Mouse (Mus musculus) lung, postnatal 14 days (tissue): Measurements from ENCODE around the gene Snx13.

Source experiments
- DNase-seq: peaks from one replicate; pipeline ENCODE4 v3.0.0; 2021

The Snx13 gene

DNA sequence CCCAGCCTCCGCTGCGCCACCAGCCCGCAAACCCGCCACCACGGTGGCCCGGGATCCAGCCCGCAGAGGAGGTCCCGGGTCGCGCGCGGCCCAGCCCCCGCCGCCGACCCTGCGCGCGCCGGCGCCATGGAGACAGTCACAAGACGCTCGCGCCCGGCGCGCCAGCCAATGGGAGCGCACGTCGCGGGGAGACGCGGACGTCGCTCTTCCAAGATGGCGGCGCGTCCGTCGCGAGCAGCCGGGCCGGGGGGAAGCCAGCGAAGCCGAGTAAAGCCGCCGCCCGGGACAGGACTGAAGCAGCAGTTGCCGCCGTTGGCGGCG lies at the start of gene Snx13:
TSS of gene Snx13 (plus strand) at position 188 of the 321 bp plus-strand sequence.
- peak; percentile 88 for DNase-seq

- no peak for DNase-seq
Measured at GRCm38 (mm10) chr12:34997597-34998182, 49.3 kb upstream of the Snx13 start.

- DNase-seq, result no peak
Measured at GRCm38 (mm10) chr12:34998778-34999467, 48.1 kb upstream of the Snx13 start.

- no peak for DNase-seq
Measured at GRCm38 (mm10) chr12:35000323-35000722, 46.7 kb upstream of the Snx13 start.

DNA sequence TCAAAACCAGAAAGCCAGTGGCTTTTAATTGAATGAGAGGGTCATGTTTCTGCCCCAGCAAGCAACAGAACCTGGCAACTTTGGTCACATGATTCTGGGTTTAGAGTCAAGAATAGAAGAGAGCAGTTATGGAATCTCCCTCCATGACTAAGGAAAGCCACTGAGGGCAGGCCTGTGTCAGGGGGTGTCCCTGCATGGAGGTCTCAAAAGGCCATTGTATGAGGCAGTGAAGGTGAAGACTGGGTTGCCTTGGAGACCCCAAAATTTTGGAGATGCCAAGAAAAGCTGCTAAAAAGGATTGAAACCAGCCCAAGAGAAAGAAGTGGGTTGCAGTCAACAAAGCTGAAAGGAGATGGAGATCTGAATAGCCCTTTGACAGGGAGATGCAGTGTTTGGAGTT lies 41.2 kb upstream of the Snx13 start:
- DNase-seq, result no peak

DNA sequence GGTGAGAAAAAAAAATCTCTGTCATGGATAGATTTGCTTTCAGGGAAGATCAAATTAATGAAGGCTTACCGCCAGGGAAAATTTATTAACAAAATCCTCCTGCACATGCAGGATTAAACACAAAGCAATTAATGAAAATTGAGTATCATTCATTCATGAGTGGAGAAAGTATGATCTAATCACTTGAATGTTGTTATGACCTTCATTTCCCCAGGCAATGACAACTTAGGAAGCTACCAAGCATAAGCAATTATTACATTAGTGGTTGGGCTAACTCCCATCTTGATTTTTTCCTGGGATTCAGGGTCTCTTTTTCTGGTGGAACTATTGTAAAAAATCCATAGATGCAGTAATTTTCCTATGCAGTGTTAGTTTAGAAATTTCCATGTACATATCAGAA lies 39.1 kb upstream of the Snx13 start:
- no peak for DNase-seq

- no peak for DNase-seq
Measured at GRCm38 (mm10) chr12:35008340-35009137, 38.4 kb upstream of the Snx13 start.

DNA sequence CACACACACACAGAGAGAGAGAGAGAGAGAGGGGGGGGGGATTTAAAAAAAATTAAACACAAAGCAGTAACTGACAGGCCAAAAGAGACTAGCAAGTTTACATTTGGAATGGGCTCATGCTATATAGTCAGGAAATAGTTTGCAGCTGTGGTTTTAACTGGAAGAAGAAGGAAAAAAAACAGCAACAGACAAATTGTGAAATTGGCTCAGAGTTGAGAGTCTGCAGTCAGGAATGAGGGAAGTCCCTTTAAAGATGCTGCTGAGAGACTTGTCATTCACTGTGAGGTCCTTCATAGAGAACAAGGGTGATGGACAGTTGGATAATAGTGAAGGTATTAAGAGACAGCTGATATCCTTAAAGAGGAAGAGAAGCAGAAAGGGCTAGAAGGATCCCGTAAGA lies 35.5 kb upstream of the Snx13 start:
- no peak for DNase-seq

DNA sequence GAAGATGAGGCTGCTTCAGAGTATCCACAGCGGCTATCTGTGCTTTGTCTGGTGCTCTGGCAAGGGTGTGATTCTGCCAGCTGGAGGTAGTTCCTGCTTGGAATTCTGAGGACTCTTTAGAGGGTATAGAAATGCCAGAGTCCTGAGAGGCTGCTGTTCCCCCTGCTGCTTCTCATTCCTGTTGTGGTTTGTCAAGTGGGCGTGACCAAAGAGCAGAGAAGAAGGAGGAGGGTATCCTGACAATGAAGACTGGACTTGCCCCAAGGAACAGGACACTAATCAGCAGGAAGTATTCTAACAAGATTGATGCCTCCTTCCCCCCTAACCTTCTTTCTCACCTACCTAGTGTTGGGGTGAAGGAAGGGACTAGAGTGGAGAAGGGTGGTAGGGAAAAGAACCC lies 33.0 kb upstream of the Snx13 start:
- DNase-seq, result no peak

- DNase-seq, result no peak
Measured at GRCm38 (mm10) chr12:35016056-35016455, 30.9 kb upstream of the Snx13 start.

GRCm38 (mm10) chr12:35016481-35017250 lies 30.3 kb upstream of the Snx13 start:
- no peak for DNase-seq

- DNase-seq, result no peak
Measured at GRCm38 (mm10) chr12:35018679-35019237, 28.2 kb upstream of the Snx13 start.

- DNase-seq, result no peak
Measured at GRCm38 (mm10) chr12:35021285-35021684, 25.7 kb upstream of the Snx13 start.

DNA sequence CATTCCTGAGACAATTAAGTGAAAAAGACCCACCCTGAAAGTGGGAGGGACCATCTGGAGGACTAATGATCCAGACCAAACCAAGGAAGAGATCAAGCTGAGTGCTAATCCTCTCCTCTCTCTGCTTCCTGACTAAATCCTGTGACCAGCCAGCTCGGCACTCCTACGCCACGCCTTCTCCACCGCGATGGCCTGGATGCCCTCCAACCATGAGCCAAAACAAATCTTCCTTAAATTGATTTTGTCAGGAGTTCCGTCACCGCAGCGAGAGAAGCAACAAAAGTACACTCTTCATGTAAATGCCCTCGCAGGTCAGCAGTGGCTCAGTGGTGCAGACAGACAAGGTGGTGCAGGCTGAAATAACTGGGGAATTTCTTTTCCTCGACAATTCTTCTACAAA lies 24.9 kb upstream of the Snx13 start:
- no peak for DNase-seq

GRCm38 (mm10) chr12:35025916-35026432 lies 21.0 kb upstream of the Snx13 start:
- no peak for DNase-seq

GRCm38 (mm10) chr12:35027533-35027932 lies 19.5 kb upstream of the Snx13 start:
- no peak for DNase-seq

GRCm38 (mm10) chr12:35038668-35039570 lies 8.1 kb upstream of the Snx13 start:
- peak; percentile 25 for DNase-seq

GRCm38 (mm10) chr12:35039571-35039936 lies 7.4 kb upstream of the Snx13 start:
- no peak for DNase-seq

DNA sequence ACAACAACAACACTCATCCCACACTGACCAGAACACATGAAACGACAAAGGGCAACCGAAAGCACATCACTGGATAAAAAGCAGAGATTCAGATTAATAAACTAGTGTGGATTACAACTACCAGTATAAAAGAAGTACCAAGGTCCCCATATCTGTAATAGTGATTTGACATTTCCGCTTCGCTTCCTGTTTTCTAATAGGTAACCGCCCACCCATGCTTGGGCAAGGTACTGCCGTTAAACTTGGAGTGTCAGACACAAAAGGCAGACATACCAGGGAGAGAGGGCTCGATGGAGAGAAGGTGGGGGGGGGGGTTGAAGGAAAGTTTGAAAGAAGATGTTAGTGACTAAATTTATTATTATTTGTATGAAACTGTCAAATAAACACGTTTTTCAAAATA lies 5.0 kb upstream of the Snx13 start:
- DNase-seq, result no peak

DNA sequence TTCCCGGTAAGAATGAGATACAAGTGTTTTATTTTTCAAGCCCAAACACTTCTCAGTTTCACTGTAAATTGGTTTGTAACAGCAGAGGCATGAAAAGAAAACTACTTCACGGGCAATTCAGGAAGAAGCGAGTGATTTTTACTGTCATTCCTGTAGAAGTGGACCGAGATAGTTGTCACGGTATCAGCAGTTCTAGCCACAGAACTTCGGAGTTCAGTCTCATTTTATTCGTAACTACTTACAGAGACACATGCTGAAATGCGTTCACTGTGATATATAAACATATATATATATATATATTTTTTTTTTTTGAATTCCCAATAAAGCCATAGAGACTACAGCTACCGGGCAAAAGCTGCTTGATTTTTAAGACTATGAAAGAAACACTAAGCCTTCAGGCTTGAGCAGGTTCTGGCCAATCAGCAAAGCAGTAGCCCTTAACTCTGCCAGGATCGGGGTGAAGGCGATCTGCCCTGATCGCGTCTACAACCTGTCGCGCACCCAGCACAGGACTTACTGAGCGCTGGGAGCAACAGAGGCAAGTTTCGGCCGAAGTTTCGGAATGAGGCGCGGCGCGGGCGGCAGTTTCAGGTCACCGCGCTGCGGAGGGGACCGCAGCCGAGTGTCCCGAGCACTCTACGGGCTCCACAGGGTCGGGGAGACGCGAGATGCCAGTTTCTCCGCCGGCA lies 532 bp upstream of the Snx13 start:
- DNase-seq, result no peak
